Mouse (Mus musculus): ENCODE measurements around the gene Idnk. TPM values are rescaled to one million over a fixed set of nuclear protein-coding genes. Genes with fewer than 3 reads are reported as not detected.

Idnk gene
- polyA plus RNA-seq (2015; fragmentation: Nextera tagmentation; extraction: Ambion mirVana), result 53.5 and 56.3 TPM in 2 replicates

GRCm38 (mm10) chr13:58157447-58158098, at the start of gene Idnk:
Idnk (plus strand) TSS chr13:58157649.
- H3K27ac ChIP-seq (ENCODE audit: low read depth, low read length), result peak within 1 kb of the TSS; percentile 76
- H3K4me3 ChIP-seq (ENCODE audit: low read length), result peak within 1 kb of the TSS; percentile 88
- no peaks in the 10 kb centered on the region; the same call in 1 of the 2 replicates for H3K9me3 ChIP-seq (ENCODE audit: control insufficient read depth, low read length)
- WGBS, result under 1% methylated on average over 28 of the region's 30 CpGs
- peak within 1 kb of the TSS; percentile 98 for H3K4me2 ChIP-seq (ENCODE audit: low read length)
- peak; percentile 87 for ATAC-seq
- H3K27me3 ChIP-seq (replicated peaks; ENCODE audit: control insufficient read depth, insufficient read depth, low read length), result no peaks in the 10 kb centered on the region
- H3K4me1 ChIP-seq (ENCODE audit: control insufficient read depth, insufficient read depth, low read depth, low read length), result peaks cover 7% of the 10 kb centered on the region
- H3K36me3 ChIP-seq (ENCODE audit: control insufficient read depth, insufficient read depth, low read length), result peaks cover 13% of the 10 kb centered on the region
- H3K9ac ChIP-seq (ENCODE audit: low read depth, low read length), result peak within 1 kb of the TSS; percentile 92

- 96% methylated on average over 6 of the region's 6 CpGs for WGBS
- Histone ChIP-seq H3K9ac (ENCODE audit: low read depth, low read length) (no peak overlapping the region), H3K4me3 (ENCODE audit: low read length) (no peak overlapping the region), H3K27ac (ENCODE audit: low read depth, low read length) (no peak overlapping the region), H3K9me3 (ENCODE audit: control insufficient read depth, low read length) (no peaks in the 10 kb centered on the region), H3K36me3 (ENCODE audit: control insufficient read depth, insufficient read depth, low read length) (no peaks in the 10 kb centered on the region), H3K27me3 (replicated peaks; ENCODE audit: control insufficient read depth, insufficient read depth, low read length) (no peaks in the 10 kb centered on the region), H3K4me2 (ENCODE audit: low read length) (peak overlapping the region; percentile 73), H3K4me1 (ENCODE audit: control insufficient read depth, insufficient read depth, low read depth, low read length) (peaks cover 14% of the 10 kb centered on the region)
- no peak for ATAC-seq
These were observed 46.1 kb upstream of the Idnk start for GRCm38 (mm10) chr13:58111306-58111705.

GRCm38 (mm10) chr13:58112191-58112590, 45.3 kb upstream of the Idnk start:
- ATAC-seq, result no peak
- Histone ChIP-seq H3K4me1 (ENCODE audit: control insufficient read depth, insufficient read depth, low read depth, low read length) (peaks cover 14% of the 10 kb centered on the region), H3K9me3 (ENCODE audit: control insufficient read depth, low read length) (no peaks in the 10 kb centered on the region), H3K4me2 (ENCODE audit: low read length) (peak overlapping the region; percentile 73), H3K9ac (ENCODE audit: low read depth, low read length) (peak overlapping the region; percentile 74), H3K36me3 (ENCODE audit: control insufficient read depth, insufficient read depth, low read length) (no peaks in the 10 kb centered on the region), H3K27ac (ENCODE audit: low read depth, low read length) (no peak overlapping the region), H3K4me3 (ENCODE audit: low read length) (peak overlapping the region; percentile 64), H3K27me3 (replicated peaks; ENCODE audit: control insufficient read depth, insufficient read depth, low read length) (no peaks in the 10 kb centered on the region)
- WGBS, result 62% methylated on average over 10 of the region's 10 CpGs

DNA sequence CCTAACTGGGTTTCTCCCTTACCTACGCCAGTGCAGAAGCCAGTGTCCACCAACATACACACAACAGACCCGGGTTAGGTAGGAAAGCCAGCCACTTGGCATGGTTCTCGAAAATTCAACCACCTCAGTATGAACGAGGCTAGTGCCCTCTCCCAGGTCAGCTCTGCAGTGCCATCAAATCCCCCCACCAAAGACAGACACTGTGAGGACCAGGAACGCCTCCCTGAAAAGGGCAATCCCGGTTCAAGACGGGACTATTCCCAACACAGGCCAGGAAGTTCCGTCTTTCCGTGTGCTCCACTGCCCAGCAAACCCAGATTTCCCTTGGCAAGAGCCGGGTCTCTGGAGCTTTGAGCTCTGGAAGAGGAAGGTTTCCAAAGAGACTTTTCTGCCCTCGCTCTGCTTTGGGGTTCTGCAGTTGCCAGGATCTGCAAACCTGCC, 44.8 kb upstream of the Idnk start:
- Histone ChIP-seq H3K4me3 (ENCODE audit: low read length) (peak overlapping the region; percentile 64), H3K27me3 (replicated peaks; ENCODE audit: control insufficient read depth, insufficient read depth, low read length) (no peaks in the 10 kb centered on the region), H3K36me3 (ENCODE audit: control insufficient read depth, insufficient read depth, low read length) (no peaks in the 10 kb centered on the region), H3K9ac (ENCODE audit: low read depth, low read length) (peak overlapping the region; percentile 74), H3K9me3 (ENCODE audit: control insufficient read depth, low read length) (no peaks in the 10 kb centered on the region), H3K4me2 (ENCODE audit: low read length) (peak overlapping the region; percentile 73), H3K4me1 (ENCODE audit: control insufficient read depth, insufficient read depth, low read depth, low read length) (peaks cover 14% of the 10 kb centered on the region), H3K27ac (ENCODE audit: low read depth, low read length) (peak overlapping the region; percentile 93)
- ATAC-seq, result 0 out of 2 replicates have a peak, but pooled peaks have one; percentile 2
- WGBS, result 14% methylated on average over 11 of the region's 11 CpGs

GRCm38 (mm10) chr13:58113061-58113900, 44.2 kb upstream of the Idnk start, which contains the start of gene Klhl3:
Klhl3 (minus strand) TSS chr13:58113592.
- H3K36me3 ChIP-seq (ENCODE audit: control insufficient read depth, insufficient read depth, low read length), result no peaks in the 10 kb centered on the region
- peak within 1 kb of the TSS; percentile 64 for H3K4me3 ChIP-seq (ENCODE audit: low read length)
- peaks cover 14% of the 10 kb centered on the region for H3K4me1 ChIP-seq (ENCODE audit: control insufficient read depth, insufficient read depth, low read depth, low read length)
- under 1% methylated on average over 35 of the region's 35 CpGs for WGBS
- H3K27ac ChIP-seq (ENCODE audit: low read depth, low read length), result peak within 1 kb of the TSS; percentile 93
- ATAC-seq, result peak; percentile 94
- H3K4me2 ChIP-seq (ENCODE audit: low read length), result peak within 1 kb of the TSS; percentile 73
- no peaks in the 10 kb centered on the region for H3K27me3 ChIP-seq (replicated peaks; ENCODE audit: control insufficient read depth, insufficient read depth, low read length)
- H3K9me3 ChIP-seq (ENCODE audit: control insufficient read depth, low read length), result no peaks in the 10 kb centered on the region
- H3K9ac ChIP-seq (ENCODE audit: low read depth, low read length), result peak within 1 kb of the TSS; percentile 74

- ATAC-seq, result no peak
- H3K4me3 ChIP-seq (ENCODE audit: low read length), result no peak overlapping the region
- no peaks in the 10 kb centered on the region for H3K36me3 ChIP-seq (ENCODE audit: control insufficient read depth, insufficient read depth, low read length)
- H3K4me2 ChIP-seq (ENCODE audit: low read length), result no peak overlapping the region
- WGBS, result 69% methylated on average over 13 of the region's 13 CpGs
- H3K9ac ChIP-seq (ENCODE audit: low read depth, low read length), result no peak overlapping the region
- no peak overlapping the region for H3K27ac ChIP-seq (ENCODE audit: low read depth, low read length)
- H3K4me1 ChIP-seq (ENCODE audit: control insufficient read depth, insufficient read depth, low read depth, low read length), result peaks cover 14% of the 10 kb centered on the region
- no peaks in the 10 kb centered on the region for H3K27me3 ChIP-seq (replicated peaks; ENCODE audit: control insufficient read depth, insufficient read depth, low read length)
- no peaks in the 10 kb centered on the region for H3K9me3 ChIP-seq (ENCODE audit: control insufficient read depth, low read length)
These were observed 42.2 kb upstream of the Idnk start for GRCm38 (mm10) chr13:58115227-58115626.

- no peak overlapping the region for H3K27ac ChIP-seq (ENCODE audit: low read depth, low read length)
- no peak for ATAC-seq
- H3K27me3 ChIP-seq (replicated peaks; ENCODE audit: control insufficient read depth, insufficient read depth, low read length), result no peaks in the 10 kb centered on the region
- WGBS, result 88% methylated on average over 2 of the region's 2 CpGs
- H3K4me3 ChIP-seq (ENCODE audit: low read length), result no peak overlapping the region
- no peaks in the 10 kb centered on the region for H3K36me3 ChIP-seq (ENCODE audit: control insufficient read depth, insufficient read depth, low read length)
- H3K4me2 ChIP-seq (ENCODE audit: low read length), result no peak overlapping the region
- no peaks in the 10 kb centered on the region for H3K9me3 ChIP-seq (ENCODE audit: control insufficient read depth, low read length)
- H3K4me1 ChIP-seq (ENCODE audit: control insufficient read depth, insufficient read depth, low read depth, low read length), result peaks cover 7% of the 10 kb centered on the region
- H3K9ac ChIP-seq (ENCODE audit: low read depth, low read length), result no peak overlapping the region
These were observed 40.6 kb upstream of the Idnk start for GRCm38 (mm10) chr13:58116801-58117200.

- no peak overlapping the region for H3K9ac ChIP-seq (ENCODE audit: low read depth, low read length)
- no peaks in the 10 kb centered on the region for H3K27me3 ChIP-seq (replicated peaks; ENCODE audit: control insufficient read depth, insufficient read depth, low read length)
- H3K4me3 ChIP-seq (ENCODE audit: low read length), result no peak overlapping the region
- H3K4me2 ChIP-seq (ENCODE audit: low read length), result no peak overlapping the region
- no peaks in the 10 kb centered on the region for H3K36me3 ChIP-seq (ENCODE audit: control insufficient read depth, insufficient read depth, low read length)
- no peaks in the 10 kb centered on the region for H3K9me3 ChIP-seq (ENCODE audit: control insufficient read depth, low read length)
- H3K27ac ChIP-seq (ENCODE audit: low read depth, low read length), result no peak overlapping the region
- 66% methylated on average over 8 of the region's 8 CpGs for WGBS
- no peak for ATAC-seq
- peaks cover 3% of the 10 kb centered on the region for H3K4me1 ChIP-seq (ENCODE audit: control insufficient read depth, insufficient read depth, low read depth, low read length)
These were observed 40.0 kb upstream of the Idnk start for GRCm38 (mm10) chr13:58117318-58118017.

Measured in hindbrain, embryonic 16.5 days (tissue).